Mouse (Mus musculus) adrenal gland, postnatal 25 days (tissue): ENCODE results near the gene Chst4. TPM values are rescaled to one million over a fixed set of nuclear protein-coding genes. Genes with fewer than 3 reads are reported as not detected.
A peak's percentile ranks its signal among the peaks of the same experiment; 100 is the strongest.

Source experiments
- DNase-seq: peaks from one replicate; pipeline ENCODE4 v3.0.0; 2021; ENCODE audit warnings: mixed read lengths
- total RNA-seq: library from RNA; stranded (reverse); gene quantifications from 2 replicates; pipeline ENCODE4 v1.2.3, GENCODE M21; 2021

Chst4 gene
- total RNA-seq, 1 experiment from 2014 or later: 0.27 TPM

DNA sequence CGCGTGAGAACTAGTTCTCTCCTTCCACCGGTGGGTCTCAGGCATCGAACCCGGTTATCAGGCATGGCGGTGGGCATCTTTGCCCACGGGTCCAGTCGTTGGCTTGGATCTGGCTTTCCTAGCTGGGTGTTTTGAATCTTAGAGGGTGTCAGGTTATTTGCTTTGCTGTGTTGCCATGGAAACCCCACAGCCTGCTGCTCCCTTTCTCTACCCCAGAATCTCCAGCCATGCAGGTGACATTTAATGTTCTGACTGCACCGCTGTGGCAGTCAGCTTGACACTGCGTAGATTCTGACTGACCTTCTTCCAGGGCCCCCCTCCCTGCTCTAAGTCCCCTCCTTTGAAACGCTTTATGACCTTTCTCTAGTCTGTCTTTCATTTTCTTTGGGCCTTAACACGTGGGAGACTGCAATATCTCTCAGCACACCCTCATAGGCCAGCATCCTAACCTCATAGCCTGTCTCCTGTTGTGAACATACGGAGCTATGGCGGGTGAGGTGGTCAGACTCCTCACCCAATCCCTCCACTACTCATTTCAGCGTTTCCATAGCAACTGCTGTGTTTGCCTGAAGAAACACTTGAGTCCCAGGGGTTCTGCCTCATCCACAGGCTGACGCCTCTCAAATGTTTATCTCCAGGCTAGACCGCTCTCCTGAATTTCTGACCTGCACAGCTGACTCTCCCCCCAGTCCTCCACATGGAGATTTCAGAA is 33.1 kb downstream of the Chst4 start:
- no peak for DNase-seq

DNA sequence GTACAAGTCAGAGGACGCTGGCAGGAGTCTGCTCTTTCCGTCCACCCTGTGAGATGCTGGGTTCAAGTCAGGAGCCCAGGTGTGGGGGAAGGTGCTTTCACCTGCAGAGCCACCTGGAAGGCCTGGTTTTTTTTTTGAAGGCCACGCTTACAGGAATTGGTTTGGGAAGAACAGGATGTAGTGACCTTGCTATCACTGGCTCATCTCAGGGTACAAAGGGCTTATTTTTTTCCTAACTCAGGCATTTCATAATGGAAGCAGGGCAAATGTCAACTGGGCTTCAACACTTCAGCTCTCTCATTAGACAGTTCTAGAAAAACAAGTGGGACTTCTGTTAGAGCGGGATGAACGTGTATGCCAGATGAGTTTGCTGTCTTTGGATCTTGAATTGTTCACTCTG is 35.2 kb downstream of the Chst4 start:
- no peak for DNase-seq

DNA sequence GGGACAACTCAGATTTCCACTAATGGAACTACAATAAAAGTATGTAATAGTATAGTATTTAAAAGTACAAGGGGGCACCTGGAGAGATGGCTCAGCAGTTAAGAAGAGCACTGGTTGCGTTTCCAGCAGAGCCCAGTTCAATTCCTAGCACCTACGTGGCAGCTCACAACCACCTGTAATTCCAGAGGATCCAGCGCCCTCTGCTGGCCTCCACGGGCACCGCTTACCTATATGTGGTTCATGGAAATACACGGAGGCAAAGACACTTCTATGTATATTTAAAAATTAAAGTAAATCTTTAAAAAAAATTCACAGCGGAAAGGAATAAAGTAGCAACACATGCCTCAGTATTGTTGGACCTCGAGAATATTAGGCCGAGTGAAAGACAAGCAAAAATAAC is 36.6 kb downstream of the Chst4 start:
- DNase-seq: peak; percentile 47

DNA sequence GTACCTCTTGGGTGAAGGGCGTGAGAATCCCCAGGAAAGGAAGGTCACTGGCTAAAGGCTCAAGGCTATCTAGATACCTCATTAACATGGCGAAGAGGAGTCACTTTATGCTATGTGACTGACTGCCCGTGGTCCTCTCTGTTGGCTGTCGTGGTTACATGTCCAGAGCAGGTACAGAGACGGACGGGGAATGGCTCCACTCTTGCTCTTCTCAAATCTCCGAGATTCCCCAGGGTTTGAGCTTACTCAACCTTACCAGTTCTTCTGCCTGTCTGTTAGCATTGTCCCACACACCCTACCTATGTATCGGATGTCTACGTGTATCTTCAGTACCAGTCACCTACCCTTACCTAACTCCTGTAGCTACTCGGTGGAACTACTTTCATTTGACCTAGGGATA is 39.6 kb downstream of the Chst4 start:
- DNase-seq: no peak

DNA sequence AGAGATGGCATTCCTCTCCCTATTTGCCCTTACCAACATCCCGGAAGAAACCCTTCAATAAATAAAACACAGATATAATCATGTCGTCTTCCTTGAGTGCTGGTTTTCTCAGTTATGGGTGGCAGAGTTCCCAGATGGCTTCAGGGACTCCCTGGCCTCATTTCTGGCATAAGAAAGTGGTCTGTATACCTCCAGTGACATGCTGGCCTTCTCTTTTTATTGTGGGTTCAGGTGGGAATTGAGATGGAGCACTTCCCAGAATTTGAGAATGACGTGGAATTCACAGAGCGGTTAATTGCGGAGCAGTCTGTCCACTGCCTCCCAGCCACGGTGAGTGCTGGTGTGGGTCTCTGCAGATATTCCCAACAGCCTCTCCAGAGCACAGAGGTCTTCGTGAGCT is 41.5 kb downstream of the Chst4 start:
- no peak for DNase-seq

DNA sequence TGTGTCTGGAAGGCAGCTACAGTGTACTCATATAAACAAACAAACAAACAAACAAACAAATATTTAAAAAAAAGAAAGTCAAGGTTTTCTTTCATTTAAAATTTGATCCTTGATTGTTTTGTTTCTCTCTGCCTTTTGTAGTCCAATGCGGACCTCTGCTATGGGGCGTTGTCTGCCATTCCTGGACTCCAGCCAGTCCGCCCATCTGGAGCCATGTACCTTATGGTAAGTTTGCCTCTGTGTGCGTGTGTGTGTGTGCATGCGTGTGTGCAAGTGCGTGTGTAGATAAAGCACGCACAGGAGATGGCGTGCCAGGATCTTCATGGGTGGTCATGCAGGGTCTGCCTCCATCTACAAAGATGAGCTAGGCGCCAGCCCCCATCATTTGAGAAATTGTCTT is 42.2 kb downstream of the Chst4 start:
- no peak for DNase-seq

DNA sequence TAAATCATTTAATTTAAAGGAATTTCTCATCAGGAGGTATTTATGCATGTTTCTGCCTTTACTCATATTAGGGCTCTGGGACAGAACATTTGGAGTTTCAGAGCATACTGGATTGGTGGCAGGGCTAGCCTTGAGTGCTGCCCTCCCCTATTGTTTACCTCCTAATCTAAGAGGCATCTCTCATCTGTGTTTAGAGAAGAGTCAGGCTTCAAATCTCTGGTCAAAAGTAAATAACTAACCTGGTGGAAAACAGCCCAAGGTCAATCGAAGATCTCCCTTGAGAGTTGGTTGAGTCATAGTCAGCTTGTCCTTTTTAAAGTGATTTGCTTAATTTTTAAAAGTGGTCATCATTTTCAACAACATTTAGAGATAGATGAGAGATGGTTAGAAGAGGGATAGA is 46.6 kb downstream of the Chst4 start:
- DNase-seq: no peak

DNA sequence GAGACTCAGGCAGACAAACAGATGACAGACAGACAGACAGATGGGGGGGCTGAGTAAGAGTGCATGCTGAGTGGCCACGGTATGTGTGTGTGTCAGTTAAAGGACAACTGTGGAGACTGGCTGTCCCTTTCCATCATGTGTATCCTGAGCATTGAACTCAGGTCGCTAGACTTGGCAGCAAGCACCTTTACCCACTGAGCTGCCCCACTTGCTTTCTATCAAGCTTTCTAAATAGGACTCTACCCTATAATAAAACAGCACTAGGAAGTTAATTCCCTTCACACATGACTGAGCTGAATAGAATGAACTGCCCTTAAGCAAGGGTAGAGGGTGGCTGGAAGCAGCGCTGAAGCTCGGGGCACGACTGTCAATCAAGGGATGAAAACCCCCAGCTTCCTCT is 47.4 kb downstream of the Chst4 start:
- no peak for DNase-seq

DNA sequence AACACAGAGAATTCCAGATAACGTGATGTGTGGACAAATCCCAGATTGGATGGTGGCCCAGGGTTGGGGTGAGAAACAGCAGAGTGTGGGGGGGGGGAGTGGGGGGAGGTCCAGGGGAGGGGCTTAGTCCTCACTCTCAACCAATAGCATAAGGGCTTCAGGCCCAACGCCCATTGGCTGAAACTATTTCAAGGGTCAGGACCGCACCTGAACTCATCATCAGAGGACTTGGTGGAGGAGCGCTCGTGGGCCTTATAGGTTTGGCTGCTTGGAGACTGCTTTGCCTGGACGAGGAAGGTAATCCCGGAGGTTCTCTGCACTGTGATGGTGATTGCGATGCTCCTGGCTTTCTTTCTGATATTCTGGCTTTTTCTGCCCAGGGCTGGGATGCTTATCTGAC is 49.3 kb downstream of the Chst4 start, which contains the start of gene Tat:
Gene Tat, plus strand, starts transcription at position 214 of the 400 bp plus-strand sequence.
- no peak for DNase-seq

DNA sequence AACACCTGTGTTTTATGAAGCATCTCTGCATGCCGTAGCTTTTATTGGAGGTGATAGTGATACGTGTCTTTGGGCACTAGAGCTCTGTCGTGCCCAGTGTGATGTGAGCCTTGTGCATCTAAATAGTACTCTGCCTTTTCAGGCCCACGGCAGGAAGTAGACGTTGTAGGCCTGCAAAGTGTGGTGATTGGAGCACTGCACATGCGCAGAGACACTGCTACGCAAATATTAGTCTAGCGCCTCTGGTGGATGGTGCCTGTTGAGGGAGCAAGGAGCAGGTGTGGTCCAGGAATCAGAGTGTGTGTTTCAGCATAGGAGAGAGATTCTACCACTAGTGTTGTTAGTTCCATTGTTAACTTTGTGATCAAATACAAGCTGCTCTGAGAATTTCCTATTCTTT is 50.4 kb downstream of the Chst4 start:
- DNase-seq: no peak

DNA sequence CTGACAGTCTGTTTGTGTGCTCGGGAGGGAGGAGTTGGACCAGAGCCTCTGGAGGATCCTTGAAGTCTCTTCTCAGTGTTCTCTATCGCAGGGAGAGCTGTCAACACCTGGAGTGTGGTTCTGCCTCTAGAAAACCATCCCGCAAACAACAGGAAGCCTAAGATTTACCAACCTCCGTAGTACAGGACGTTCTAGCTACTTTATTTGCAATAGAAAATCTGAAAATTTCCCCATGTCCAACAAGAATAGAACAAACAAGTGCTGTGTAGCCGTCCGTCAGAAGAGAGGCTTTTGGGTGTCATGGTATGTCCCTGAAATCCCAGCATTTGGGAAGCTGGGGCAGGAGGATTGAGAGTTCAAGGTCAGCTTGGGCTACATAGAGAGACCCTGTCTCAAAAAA is 51.8 kb downstream of the Chst4 start:
- DNase-seq: no peak

DNA sequence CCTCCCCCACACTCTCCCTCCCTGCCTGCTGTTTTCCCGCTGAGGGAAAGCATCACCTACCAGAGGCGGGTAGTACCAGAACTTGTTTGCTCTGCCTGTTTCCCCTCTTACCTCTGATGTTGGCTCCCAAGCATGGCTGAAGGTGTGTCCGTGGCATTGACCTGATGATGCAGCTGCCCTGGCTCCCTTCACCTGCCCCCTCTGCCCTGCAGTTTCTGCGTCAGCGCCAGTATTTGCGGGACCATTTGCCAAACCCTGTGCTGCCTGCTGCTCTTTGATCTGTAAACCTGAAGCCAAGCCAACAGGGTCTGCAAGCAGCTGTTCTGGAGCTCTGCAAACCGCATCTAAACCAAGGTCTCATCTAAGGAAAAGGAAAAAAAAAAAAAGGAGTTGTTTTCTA is 53.2 kb downstream of the Chst4 start:
- DNase-seq: no peak

DNA sequence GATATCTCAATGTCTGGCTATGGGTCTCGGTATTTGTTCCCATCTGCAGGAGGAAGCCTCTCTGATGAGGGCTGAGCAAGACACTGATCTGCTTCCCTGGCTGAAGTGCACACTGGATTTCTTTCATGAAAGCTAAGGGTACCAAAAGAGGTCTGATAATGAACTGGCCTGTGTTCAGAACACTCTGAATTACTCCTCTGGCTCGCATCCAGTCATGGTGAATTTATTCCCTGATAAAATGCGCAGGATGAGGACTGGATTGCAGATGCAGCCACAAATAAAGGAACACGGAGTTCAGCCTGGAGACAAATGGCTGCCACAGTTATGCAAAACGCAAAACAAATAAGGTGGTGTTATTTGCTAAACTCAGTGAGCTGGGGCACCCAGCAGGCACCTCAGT is 55.6 kb downstream of the Chst4 start:
- no peak for DNase-seq

DNA sequence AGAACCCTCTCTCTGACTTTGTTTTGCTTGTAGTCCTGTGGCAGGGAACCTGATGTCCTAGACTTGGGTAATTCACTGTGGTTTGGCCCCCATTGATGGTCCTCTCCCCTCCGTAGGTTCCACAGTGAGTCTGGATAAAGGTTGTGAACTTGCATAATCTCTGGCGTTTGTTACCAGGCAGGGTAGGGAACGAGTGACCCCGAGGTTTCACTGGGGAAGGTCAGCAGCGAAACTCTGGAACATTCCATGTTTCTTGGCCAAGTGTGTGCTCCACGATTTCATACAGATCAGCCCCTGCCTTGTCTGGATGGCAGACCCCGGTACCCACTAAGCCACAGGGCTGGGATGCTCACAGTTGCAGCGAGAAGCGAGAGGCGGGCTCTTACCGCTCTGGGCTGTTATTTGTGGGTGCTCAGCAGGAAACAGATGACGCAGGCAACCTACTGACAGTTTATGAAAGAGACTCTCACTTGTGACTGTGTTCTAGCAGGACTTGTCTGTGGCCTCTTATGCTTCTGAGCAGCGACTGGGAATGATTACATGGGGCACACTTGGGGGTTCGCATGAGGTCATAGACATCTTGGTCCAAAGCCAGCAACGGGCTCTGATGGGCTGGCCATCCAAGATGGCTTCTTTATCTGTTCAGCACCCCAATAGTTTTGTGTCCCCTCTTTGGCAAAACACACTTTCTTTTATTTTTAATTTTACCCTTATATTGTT is 57.0 kb downstream of the Chst4 start:
- DNase-seq: no peak

DNA sequence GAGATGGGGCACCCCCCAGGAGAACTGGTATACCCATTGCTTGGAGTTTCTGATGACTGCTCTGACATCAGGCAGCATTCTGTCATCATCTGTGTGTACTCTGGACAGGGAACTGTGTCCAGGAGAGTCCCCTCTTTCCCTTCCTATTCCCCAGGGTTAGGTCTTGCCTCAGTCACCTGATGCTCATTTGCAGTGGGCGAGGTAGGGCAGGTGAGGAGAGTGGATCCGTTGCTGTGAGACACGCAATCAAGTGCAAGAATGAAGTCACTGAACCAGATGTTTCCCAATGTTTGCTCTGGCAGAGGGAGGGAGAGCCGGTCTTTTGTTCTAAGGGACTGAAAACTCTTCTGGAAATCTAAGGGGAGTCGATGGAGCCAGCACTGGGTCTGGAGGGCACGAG is 60.2 kb downstream of the Chst4 start:
- no peak for DNase-seq

Other genes with a start within 250 kb of the Chst4 start
- gene Phlpp2, start 171.2 kb downstream of the Chst4 start, total RNA-seq: 10.0 and 11.0 TPM in 2 replicates
- not detected in 2 replicates for gene Marveld3, start 77.5 kb downstream of the Chst4 start, total RNA-seq
- gene Tat, start 49.3 kb downstream of the Chst4 start, total RNA-seq: 6.9 TPM in 1 of 2 replicates, not detected in the other
- gene Zfp612, start 40.0 kb upstream of the Chst4 start, total RNA-seq: 9.0 and 10.0 TPM in 2 replicates
- not detected in 2 replicates for gene Gm21964, start 61.5 kb upstream of the Chst4 start, total RNA-seq
- gene Gm17720, start 63.0 kb upstream of the Chst4 start, total RNA-seq: not detected in 2 replicates
- 0.52 TPM in 1 of 2 replicates, not detected in the other for gene Calb2, start 128.5 kb upstream of the Chst4 start, total RNA-seq
- 8.6 and 9.6 TPM in 2 replicates for gene Cmtr2, start 175.9 kb upstream of the Chst4 start, total RNA-seq
- 0.33 and 0.49 TPM in 2 replicates for gene Hydin, start 227.2 kb upstream of the Chst4 start, total RNA-seq